Mouse (Mus musculus): ENCODE data around the gene Spint2. TPM values are rescaled to one million over a fixed set of nuclear protein-coding genes. Genes with fewer than 3 reads are reported as not detected.

Spint2 gene
- polyA plus RNA-seq, 1 experiment = 426 TPM

GRCm38 (mm10) chr7:29309749-29310148, 28.0 kb upstream of the Spint2 start:
- Histone ChIP-seq H3K4me1 (replicated peaks; ENCODE audit: control insufficient read depth, insufficient read depth, low read length) (peaks cover 41% of the 10 kb centered on the region), H3K36me3 (ENCODE audit: control insufficient read depth, insufficient read depth, low read length) (no peaks in the 10 kb centered on the region), H3K4me3 (ENCODE audit: control insufficient read depth, insufficient read depth, low read length) (peak overlapping the region; percentile 22; the same call in 1 of the 2 replicates), H3K27me3 (ENCODE audit: control insufficient read depth, insufficient read depth, low read length) (peaks cover 23% of the 10 kb centered on the region), H3K27ac (ENCODE audit: control insufficient read depth, insufficient read depth, low read length) (no peak overlapping the region)
- WGBS = 12% methylated on average over 5 of the region's 5 CpGs
- TF ChIP-seq CTCF (IDR thresholded peaks at IDR 0.05; ENCODE audit: borderline replicate concordance, control insufficient read depth, extremely low read depth, insufficient read depth, low read length, poor library complexity) (no peak), POLR2A (IDR thresholded peaks at IDR 0.05; ENCODE audit: control insufficient read depth, extremely low read depth, insufficient read depth, low read length, poor library complexity) (no peak)
- DNase-seq = peak; percentile 41

- H3K4me1 ChIP-seq (replicated peaks; ENCODE audit: control insufficient read depth, insufficient read depth, low read length) = peaks cover 43% of the 10 kb centered on the region
- H3K27me3 ChIP-seq (ENCODE audit: control insufficient read depth, insufficient read depth, low read length) = peaks cover 28% of the 10 kb centered on the region
- TF ChIP-seq POLR2A (IDR thresholded peaks at IDR 0.05; ENCODE audit: control insufficient read depth, extremely low read depth, insufficient read depth, low read length, poor library complexity) = no peak
- TF ChIP-seq CTCF (IDR thresholded peaks at IDR 0.05; ENCODE audit: borderline replicate concordance, control insufficient read depth, extremely low read depth, insufficient read depth, low read length, poor library complexity) = no peak
- no peak overlapping the region for H3K27ac ChIP-seq (ENCODE audit: control insufficient read depth, insufficient read depth, low read length)
- 2% methylated on average over 36 of the region's 36 CpGs for WGBS
- H3K4me3 ChIP-seq (ENCODE audit: control insufficient read depth, insufficient read depth, low read length) = peak overlapping the region; percentile 22; the same call in 1 of the 2 replicates
- peak; percentile 45 for DNase-seq
- no peaks in the 10 kb centered on the region for H3K36me3 ChIP-seq (ENCODE audit: control insufficient read depth, insufficient read depth, low read length)
Observed at GRCm38 (mm10) chr7:29309221-29309721, 27.6 kb upstream of the Spint2 start.

GRCm38 (mm10) chr7:29307350-29308104, 25.8 kb upstream of the Spint2 start:
- TF ChIP-seq CTCF (IDR thresholded peaks at IDR 0.05; ENCODE audit: borderline replicate concordance, control insufficient read depth, extremely low read depth, insufficient read depth, low read length, poor library complexity) = peak; percentile 26; the same call in 1 of the 2 replicates
- no peak for TF ChIP-seq POLR2A (IDR thresholded peaks at IDR 0.05; ENCODE audit: control insufficient read depth, extremely low read depth, insufficient read depth, low read length, poor library complexity)
- Histone ChIP-seq H3K4me1 (replicated peaks; ENCODE audit: control insufficient read depth, insufficient read depth, low read length) (peaks cover 37% of the 10 kb centered on the region), H3K36me3 (ENCODE audit: control insufficient read depth, insufficient read depth, low read length) (no peaks in the 10 kb centered on the region), H3K27ac (ENCODE audit: control insufficient read depth, insufficient read depth, low read length) (no peak overlapping the region), H3K4me3 (ENCODE audit: control insufficient read depth, insufficient read depth, low read length) (peak overlapping the region; percentile 54), H3K27me3 (ENCODE audit: control insufficient read depth, insufficient read depth, low read length) (peaks cover 31% of the 10 kb centered on the region)
- peak; percentile 84 for DNase-seq
- 2% methylated on average over 42 of the region's 42 CpGs for WGBS

- H3K4me3 ChIP-seq (ENCODE audit: control insufficient read depth, insufficient read depth, low read length) = no peak overlapping the region
- peaks cover 31% of the 10 kb centered on the region for H3K27me3 ChIP-seq (ENCODE audit: control insufficient read depth, insufficient read depth, low read length)
- DNase-seq = peak; percentile 43
- TF ChIP-seq POLR2A (IDR thresholded peaks at IDR 0.05; ENCODE audit: control insufficient read depth, extremely low read depth, insufficient read depth, low read length, poor library complexity) (no peak), CTCF (IDR thresholded peaks at IDR 0.05; ENCODE audit: borderline replicate concordance, control insufficient read depth, extremely low read depth, insufficient read depth, low read length, poor library complexity) (no peak)
- WGBS = 37% methylated on average over 7 of the region's 7 CpGs
- no peak overlapping the region for H3K27ac ChIP-seq (ENCODE audit: control insufficient read depth, insufficient read depth, low read length)
- H3K4me1 ChIP-seq (replicated peaks; ENCODE audit: control insufficient read depth, insufficient read depth, low read length) = peaks cover 36% of the 10 kb centered on the region
- H3K36me3 ChIP-seq (ENCODE audit: control insufficient read depth, insufficient read depth, low read length) = no peaks in the 10 kb centered on the region
Observed at GRCm38 (mm10) chr7:29306619-29307018, 24.9 kb upstream of the Spint2 start.

GRCm38 (mm10) chr7:29306108-29306507, 24.4 kb upstream of the Spint2 start:
- TF ChIP-seq CTCF (IDR thresholded peaks at IDR 0.05; ENCODE audit: borderline replicate concordance, control insufficient read depth, extremely low read depth, insufficient read depth, low read length, poor library complexity) (no peak), POLR2A (IDR thresholded peaks at IDR 0.05; ENCODE audit: control insufficient read depth, extremely low read depth, insufficient read depth, low read length, poor library complexity) (no peak)
- Histone ChIP-seq H3K36me3 (ENCODE audit: control insufficient read depth, insufficient read depth, low read length) (no peaks in the 10 kb centered on the region), H3K27me3 (ENCODE audit: control insufficient read depth, insufficient read depth, low read length) (peaks cover 31% of the 10 kb centered on the region), H3K27ac (ENCODE audit: control insufficient read depth, insufficient read depth, low read length) (no peak overlapping the region), H3K4me3 (ENCODE audit: control insufficient read depth, insufficient read depth, low read length) (no peak overlapping the region), H3K4me1 (replicated peaks; ENCODE audit: control insufficient read depth, insufficient read depth, low read length) (peaks cover 36% of the 10 kb centered on the region)
- WGBS = 88% methylated on average over 7 of the region's 7 CpGs
- no peak for DNase-seq

- Histone ChIP-seq H3K27me3 (ENCODE audit: control insufficient read depth, insufficient read depth, low read length) (peaks cover 31% of the 10 kb centered on the region), H3K4me3 (ENCODE audit: control insufficient read depth, insufficient read depth, low read length) (no peak overlapping the region), H3K36me3 (ENCODE audit: control insufficient read depth, insufficient read depth, low read length) (no peaks in the 10 kb centered on the region), H3K27ac (ENCODE audit: control insufficient read depth, insufficient read depth, low read length) (no peak overlapping the region), H3K4me1 (replicated peaks; ENCODE audit: control insufficient read depth, insufficient read depth, low read length) (peaks cover 33% of the 10 kb centered on the region)
- 64% methylated on average over 9 of the region's 9 CpGs for WGBS
- DNase-seq = no peak
- TF ChIP-seq POLR2A (IDR thresholded peaks at IDR 0.05; ENCODE audit: control insufficient read depth, extremely low read depth, insufficient read depth, low read length, poor library complexity) (no peak), CTCF (IDR thresholded peaks at IDR 0.05; ENCODE audit: borderline replicate concordance, control insufficient read depth, extremely low read depth, insufficient read depth, low read length, poor library complexity) (no peak)
Observed at GRCm38 (mm10) chr7:29305263-29305988, 23.7 kb upstream of the Spint2 start.

All from thymus, adult 2 months (tissue).